Mouse (Mus musculus) lung, adult 2 months (tissue): Measurements from ENCODE around the gene Nacc1.

Experiments
- CTCF ChIP-seq: fragments of 200-500 bp; IDR thresholded peaks from 2 replicates; pipeline ENCODE4 v1.5.1; 2011; ENCODE audit warnings: mild to moderate bottlenecking, low read length, control low read depth; ENCODE audit not compliant: insufficient read depth
- POLR2A ChIP-seq: fragments of 200-500 bp; IDR thresholded peaks from 2 replicates; pipeline ENCODE4 v1.6.1; 2011; ENCODE audit warnings: low read depth, mild to moderate bottlenecking, control low read depth, low read length, borderline replicate concordance; ENCODE audit errors: extremely low read depth

GRCm38 (mm10) chr8:84641578-84642361 lies 45.9 kb downstream of the Nacc1 start:
- no peak for TF ChIP-seq CTCF
- TF ChIP-seq POLR2A, result no peak
